Mouse (Mus musculus) heart, embryonic 15.5 days (tissue): ENCODE data around the gene Gadd45a. TPM values are rescaled to one million over a fixed set of nuclear protein-coding genes. Genes with fewer than 3 reads are reported as not detected.

Experiments
- ATAC-seq: fragments of 200-750 bp; cut with Nextera tagmentation; replicated peaks from 2 replicates; pipeline ENCODE4 v1.8.0; 2017; ENCODE audit warnings: low read depth, moderate TSS enrichment; ENCODE audit not compliant: insufficient number of reproducible peaks, insufficient read depth, low FRiP score
- H3K27ac ChIP-seq: fragments of 300-500 bp; sonication (generic); 2 replicates; pipeline ENCODE4 v1.5.1; 2015; ENCODE audit warnings: mild to moderate bottlenecking, inconsistent platforms
- H3K27me3 ChIP-seq: fragments of 300-500 bp; sonication (generic); 2 replicates; pipeline ENCODE4 v1.6.1; 2015; ENCODE audit warnings: inconsistent platforms
- H3K36me3 ChIP-seq: fragments of 300-500 bp; sonication (generic); 2 replicates; pipeline ENCODE4 v1.6.1; 2015; ENCODE audit warnings: mild to moderate bottlenecking, inconsistent platforms
- H3K4me1 ChIP-seq: fragments of 300-500 bp; sonication (generic); replicated peaks from 2 replicates; pipeline ENCODE4 v1.6.1; 2015; ENCODE audit warnings: inconsistent platforms
- H3K4me2 ChIP-seq: fragments of 300-500 bp; sonication (generic); 2 replicates; pipeline ENCODE4 v1.6.1; 2015; ENCODE audit warnings: inconsistent platforms, mild to moderate bottlenecking, moderate library complexity
- H3K4me3 ChIP-seq: fragments of 300-500 bp; sonication (generic); 2 replicates; pipeline ENCODE4 v1.5.1; 2015; ENCODE audit warnings: mild to moderate bottlenecking, inconsistent platforms
- H3K9ac ChIP-seq: fragments of 300-500 bp; sonication (generic); 2 replicates; pipeline ENCODE4 v1.6.1; 2015; ENCODE audit warnings: mild to moderate bottlenecking, inconsistent platforms
- H3K9me3 ChIP-seq: fragments of 300-500 bp; sonication (generic); replicated peaks from 2 replicates; pipeline ENCODE4 v1.6.1; 2016; ENCODE audit warnings: inconsistent platforms
- WGBS: fragments of 180-500 bp; shearing (Covaris S2); methylation state at CpG from one replicate; pipeline ENCODE4 v1.1.7; 2015; ENCODE audit warnings: mixed read lengths; 5-methylcytosine and 5-hydroxymethylcytosine counted together
- polyA plus RNA-seq: library from polyadenylated mRNA; unstranded; fragments of >200 nt; fragmentation: Nextera tagmentation; extraction: Ambion mirVana; gene quantifications from 2 replicates; pipeline ENCODE4 v1.2.1, GENCODE M21; 2015

The Gadd45a gene
- polyA plus RNA-seq, 1 experiment from 2014 or later, result 5.5 TPM

- WGBS, result 93% methylated on average over 8 of the region's 8 CpGs
- H3K27ac ChIP-seq, result no peak overlapping the region
- H3K4me3 ChIP-seq, result no peak overlapping the region
- no peak overlapping the region for H3K9ac ChIP-seq
- H3K4me1 ChIP-seq, result peaks cover 13% of the 10 kb centered on the region
- no peaks in the 10 kb centered on the region for H3K27me3 ChIP-seq
- no peak for ATAC-seq
- no peaks in the 10 kb centered on the region for H3K36me3 ChIP-seq
- H3K9me3 ChIP-seq, result no peaks in the 10 kb centered on the region
- no peak overlapping the region for H3K4me2 ChIP-seq
Observed at GRCm38 (mm10) chr6:66994981-66995380, 42.3 kb downstream of the Gadd45a start.

DNA sequence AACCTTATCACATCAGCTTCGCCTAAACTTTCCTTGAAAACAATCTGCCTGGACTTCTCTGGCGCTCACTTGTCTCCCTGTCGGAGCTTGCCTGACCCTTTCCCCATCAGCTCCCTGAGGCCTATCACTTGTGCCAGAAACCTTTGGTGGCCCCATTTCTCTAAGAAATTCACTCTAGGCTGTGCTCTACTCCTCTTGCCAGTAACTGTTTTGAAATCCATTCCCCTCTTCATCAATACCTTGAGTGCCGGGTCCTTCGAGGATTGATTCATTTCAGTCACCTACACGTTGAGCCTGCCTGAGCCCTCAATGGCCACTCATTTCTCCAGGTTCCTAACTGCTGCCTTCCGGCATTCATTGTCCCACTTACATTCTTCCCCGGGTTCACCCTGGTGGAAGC is 44.5 kb downstream of the Gadd45a start:
- no peak for ATAC-seq
- Histone ChIP-seq H3K4me2 (no peak overlapping the region), H3K9me3 (no peaks in the 10 kb centered on the region), H3K36me3 (no peaks in the 10 kb centered on the region), H3K4me1 (peaks cover 13% of the 10 kb centered on the region), H3K27me3 (no peaks in the 10 kb centered on the region), H3K27ac (no peak overlapping the region), H3K4me3 (no peak overlapping the region), H3K9ac (no peak overlapping the region)
- whole genome bisulfite sequencing, result 64% methylated on average over 8 of the region's 8 CpGs

- Histone ChIP-seq H3K4me1 (peaks cover 13% of the 10 kb centered on the region), H3K4me2 (no peak overlapping the region), H3K4me3 (no peak overlapping the region), H3K27me3 (no peaks in the 10 kb centered on the region), H3K9ac (no peak overlapping the region), H3K9me3 (no peaks in the 10 kb centered on the region), H3K36me3 (no peaks in the 10 kb centered on the region), H3K27ac (no peak overlapping the region)
- 35% methylated on average over 9 of the region's 9 CpGs for WGBS
- no peak for ATAC-seq
Observed at GRCm38 (mm10) chr6:66992232-66992631, 45.0 kb downstream of the Gadd45a start.

GRCm38 (mm10) chr6:66989518-66989917 is 47.7 kb downstream of the Gadd45a start:
- no peak for ATAC-seq

GRCm38 (mm10) chr6:66989037-66989436 is 48.2 kb downstream of the Gadd45a start:
- Histone ChIP-seq H3K4me2 (no peak overlapping the region), H3K9me3 (no peaks in the 10 kb centered on the region), H3K27ac (no peak overlapping the region), H3K4me1 (peaks cover 19% of the 10 kb centered on the region), H3K27me3 (no peaks in the 10 kb centered on the region), H3K4me3 (no peak overlapping the region), H3K9ac (no peak overlapping the region), H3K36me3 (no peaks in the 10 kb centered on the region)
- no peak for ATAC-seq
- 85% methylated on average over 6 of the region's 6 CpGs for WGBS

More at GRCm38 (mm10) chr6:66989518-66989917, 47.7 kb downstream of the Gadd45a start:
- Histone ChIP-seq H3K36me3 (no peaks in the 10 kb centered on the region), H3K4me1 (peaks cover 19% of the 10 kb centered on the region), H3K9me3 (no peaks in the 10 kb centered on the region), H3K9ac (no peak overlapping the region), H3K4me2 (no peak overlapping the region), H3K27me3 (no peaks in the 10 kb centered on the region), H3K27ac (no peak overlapping the region), H3K4me3 (no peak overlapping the region)
- 64% methylated on average over 3 of the region's 3 CpGs for WGBS

- ATAC-seq, result no peak
- H3K4me2 ChIP-seq, result no peak overlapping the region
- H3K36me3 ChIP-seq, result no peaks in the 10 kb centered on the region
- peaks cover 19% of the 10 kb centered on the region for H3K4me1 ChIP-seq
- H3K4me3 ChIP-seq, result no peak overlapping the region
- no peaks in the 10 kb centered on the region for H3K9me3 ChIP-seq
- H3K27ac ChIP-seq, result no peak overlapping the region
- WGBS, result 93% methylated on average over 9 of the region's 9 CpGs
- H3K9ac ChIP-seq, result no peak overlapping the region
- H3K27me3 ChIP-seq, result no peaks in the 10 kb centered on the region
Observed at GRCm38 (mm10) chr6:66988363-66988762, 48.9 kb downstream of the Gadd45a start.

DNA sequence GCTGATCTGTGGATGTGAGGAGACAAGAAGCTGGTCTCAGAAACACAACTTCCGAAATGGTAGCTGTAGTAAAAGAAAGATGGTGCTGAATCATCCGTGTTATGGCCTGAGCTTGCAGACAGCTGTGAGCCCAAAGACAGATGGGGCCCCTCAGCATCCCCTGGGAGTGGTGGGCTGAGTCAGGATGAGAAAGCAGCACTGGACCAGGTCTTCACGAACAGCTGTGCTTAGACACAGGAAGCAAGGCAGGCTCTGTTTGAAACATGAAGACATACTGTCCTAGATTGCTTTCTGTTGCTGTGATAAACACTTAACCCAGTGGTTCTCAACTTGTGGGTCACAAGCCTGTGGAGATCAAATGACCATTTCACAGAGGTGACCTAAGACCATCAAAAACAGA is 49.6 kb downstream of the Gadd45a start:
- no peaks in the 10 kb centered on the region for H3K9me3 ChIP-seq
- no peak overlapping the region for H3K9ac ChIP-seq
- H3K4me3 ChIP-seq, result no peak overlapping the region
- H3K27ac ChIP-seq, result no peak overlapping the region
- H3K36me3 ChIP-seq, result no peaks in the 10 kb centered on the region
- H3K4me1 ChIP-seq, result peaks cover 15% of the 10 kb centered on the region
- H3K27me3 ChIP-seq, result no peaks in the 10 kb centered on the region
- ATAC-seq, result no peak
- H3K4me2 ChIP-seq, result no peak overlapping the region
- WGBS, result 64% methylated on average over 3 of the region's 3 CpGs

GRCm38 (mm10) chr6:66986063-66986462 is 51.2 kb downstream of the Gadd45a start:
- Histone ChIP-seq H3K4me1 (peaks cover 6% of the 10 kb centered on the region), H3K27ac (no peak overlapping the region), H3K27me3 (no peaks in the 10 kb centered on the region), H3K9ac (no peak overlapping the region), H3K36me3 (no peaks in the 10 kb centered on the region), H3K4me3 (no peak overlapping the region), H3K9me3 (no peaks in the 10 kb centered on the region), H3K4me2 (no peak overlapping the region)
- ATAC-seq, result no peak
- 88% methylated on average over 12 of the region's 12 CpGs for WGBS

DNA sequence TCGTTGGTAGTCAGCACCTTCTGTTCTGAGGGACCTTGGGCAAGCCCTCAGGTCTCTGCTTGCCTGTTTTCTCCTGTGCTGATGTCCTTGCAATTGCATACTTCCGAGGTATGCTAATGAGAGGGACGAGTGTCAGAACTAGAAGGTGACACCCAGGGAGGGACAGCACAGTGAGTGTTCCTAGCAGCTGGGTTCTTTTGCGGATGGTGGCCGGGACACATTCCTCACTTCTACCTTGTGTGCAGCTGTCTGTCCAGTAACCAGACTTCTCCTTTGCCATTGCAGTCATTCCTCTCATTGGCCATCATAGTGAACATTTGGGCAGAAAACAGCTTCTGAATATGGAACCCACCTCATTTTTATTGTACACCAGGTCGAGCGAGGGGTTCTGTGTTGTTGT is 51.8 kb downstream of the Gadd45a start:
- Histone ChIP-seq H3K4me3 (no peak overlapping the region), H3K4me2 (no peak overlapping the region), H3K9ac (no peak overlapping the region), H3K27me3 (no peaks in the 10 kb centered on the region), H3K36me3 (no peaks in the 10 kb centered on the region), H3K4me1 (peaks cover 6% of the 10 kb centered on the region), H3K9me3 (no peaks in the 10 kb centered on the region), H3K27ac (no peak overlapping the region)
- ATAC-seq, result no peak
- 60% methylated on average over 7 of the region's 7 CpGs for WGBS

Other genes with a start within 250 kb of the Gadd45a start
- not detected in 2 replicates for gene Vmn1r39, start 226.8 kb downstream of the Gadd45a start, polyA plus RNA-seq
- gene Gng12, start 141.1 kb downstream of the Gadd45a start, polyA plus RNA-seq, result 54.2 and 57.8 TPM in 2 replicates
- 292 and 296 TPM in 2 replicates for gene Serbp1, start 200.7 kb upstream of the Gadd45a start, polyA plus RNA-seq